Mouse (Mus musculus) neural tube, embryonic 13.5 days (tissue): ENCODE data around the gene Nrip2. TPM values are rescaled to one million over a fixed set of nuclear protein-coding genes. Genes with fewer than 3 reads are reported as not detected.
"Not testable (repeated sequence)": the region's sequence is repeated elsewhere in the genome, so short reads cannot be mapped to it uniquely, and the experiment has no call there.

Experiments used
- ATAC-seq: fragments of 200-750 bp; cut with Nextera tagmentation; 2 replicates; pipeline ENCODE4 v1.8.0; 2017; ENCODE audit warnings: low read depth, mild to moderate bottlenecking, moderate TSS enrichment, moderate library complexity
- H3K27ac ChIP-seq: fragments of 300-500 bp; sonication (generic); replicated peaks from 2 replicates; pipeline ENCODE4 v1.5.1; 2015; ENCODE audit warnings: moderate library complexity, mild to moderate bottlenecking, inconsistent platforms
- H3K27me3 ChIP-seq: fragments of 300-500 bp; sonication (generic); 2 replicates; pipeline ENCODE4 v1.6.1; 2015; ENCODE audit warnings: mild to moderate bottlenecking, inconsistent platforms
- H3K36me3 ChIP-seq: fragments of 300-500 bp; sonication (generic); 2 replicates; pipeline ENCODE4 v1.6.1; 2015; ENCODE audit warnings: mild to moderate bottlenecking, inconsistent platforms
- H3K4me1 ChIP-seq: fragments of 300-500 bp; sonication (generic); replicated peaks from 2 replicates; pipeline ENCODE4 v1.6.1; 2015; ENCODE audit warnings: inconsistent platforms
- H3K4me2 ChIP-seq: fragments of 300-500 bp; sonication (generic); 2 replicates; pipeline ENCODE4 v1.6.1; 2015; ENCODE audit warnings: inconsistent platforms, mild to moderate bottlenecking, moderate library complexity
- H3K4me3 ChIP-seq: fragments of 300-500 bp; sonication (generic); 2 replicates; pipeline ENCODE4 v1.5.1; 2015; ENCODE audit warnings: mild to moderate bottlenecking, inconsistent platforms
- H3K9ac ChIP-seq: fragments of 300-500 bp; sonication (generic); 2 replicates; pipeline ENCODE4 v1.6.1; 2015; ENCODE audit warnings: moderate library complexity, mild to moderate bottlenecking, inconsistent platforms
- H3K9me3 ChIP-seq: fragments of 300-500 bp; sonication (generic); 2 replicates; pipeline ENCODE4 v1.6.1; 2016; ENCODE audit warnings: inconsistent platforms
- WGBS: fragments of 180-500 bp; shearing (Covaris S2); methylation state at CpG from one replicate; pipeline ENCODE4 v1.1.7; 2015; 5-methylcytosine and 5-hydroxymethylcytosine counted together
- polyA plus RNA-seq: library from polyadenylated mRNA; unstranded; fragments of >200 nt; fragmentation: Nextera tagmentation; extraction: Ambion mirVana; gene quantifications from 2 replicates; pipeline ENCODE4 v1.2.1, GENCODE M21; 2015

Nrip2 gene
- polyA plus RNA-seq, 1 experiment from 2014 or later: 8.6 TPM

DNA sequence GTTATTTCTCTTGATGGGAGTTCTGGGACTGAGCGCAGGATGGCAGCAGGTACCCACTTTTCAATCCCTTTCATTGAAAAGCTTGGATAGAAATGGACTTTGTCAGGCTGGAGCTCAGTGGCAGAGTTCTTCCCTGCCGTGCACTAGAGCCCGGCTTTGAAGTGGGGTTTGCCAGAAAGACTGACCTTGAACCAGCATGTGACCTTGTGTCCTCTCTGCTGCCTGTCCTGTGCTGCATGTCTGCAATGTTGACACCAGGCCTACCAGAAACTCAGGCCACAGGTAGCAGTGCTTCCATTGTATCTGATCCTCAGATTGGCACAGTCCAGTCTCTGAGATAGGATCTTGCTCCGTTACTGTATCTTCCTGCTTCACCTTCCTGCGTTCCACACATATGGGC lies 29.1 kb upstream of the Nrip2 start:
- Histone ChIP-seq H3K4me2 (no peak overlapping the region), H3K4me1 (peaks cover 4% of the 10 kb centered on the region; the same call in 1 of the 2 replicates), H3K27me3 (no peaks in the 10 kb centered on the region), H3K9me3 (no peaks in the 10 kb centered on the region), H3K36me3 (peaks cover 63% of the 10 kb centered on the region), H3K9ac (no peak overlapping the region), H3K27ac (no peak overlapping the region), H3K4me3 (no peak overlapping the region)
- WGBS: 93% methylated on average over 5 of the region's 5 CpGs
- ATAC-seq: no peak

GRCm38 (mm10) chr6:128375192-128375591 lies 23.9 kb upstream of the Nrip2 start, which contains the start of the genes Tex52 and Gm44596:
Tex52 (plus strand) TSS chr6:128375456.
Gm44596 (plus strand) TSS chr6:128375503.
- Histone ChIP-seq H3K4me3 (no peak within 1 kb of the TSS), H3K27me3 (no peaks in the 10 kb centered on the region), H3K4me2 (no peak within 1 kb of the TSS), H3K27ac (0 out of 2 replicates have a peak within 1 kb of the TSS, but pooled peaks have one; percentile 23), H3K9me3 (no peaks in the 10 kb centered on the region), H3K9ac (0 out of 2 replicates have a peak within 1 kb of the TSS, but pooled peaks have one; percentile 12), H3K36me3 (peaks cover 38% of the 10 kb centered on the region), H3K4me1 (peaks cover 7% of the 10 kb centered on the region; the same call in 1 of the 2 replicates)
- ATAC-seq: peak; percentile 69
- WGBS: 27% methylated on average over 6 of the region's 6 CpGs

GRCm38 (mm10) chr6:128376371-128377085 lies 22.6 kb upstream of the Nrip2 start:
- H3K27ac ChIP-seq: no peak overlapping the region
- no peak for ATAC-seq

GRCm38 (mm10) chr6:128379636-128380035 lies 19.5 kb upstream of the Nrip2 start:
- H3K27ac ChIP-seq: no peak overlapping the region
- no peak overlapping the region for H3K4me2 ChIP-seq
- peaks cover 6% of the 10 kb centered on the region; the same call in 1 of the 2 replicates for H3K4me1 ChIP-seq
- 83% methylated on average over 16 of the region's 16 CpGs for WGBS
- no peaks in the 10 kb centered on the region for H3K36me3 ChIP-seq
- no peak overlapping the region for H3K9ac ChIP-seq
- no peaks in the 10 kb centered on the region for H3K27me3 ChIP-seq
- ATAC-seq: no peak
- H3K9me3 ChIP-seq: no peaks in the 10 kb centered on the region
- H3K4me3 ChIP-seq: no peak overlapping the region

More at GRCm38 (mm10) chr6:128376371-128377085, 22.6 kb upstream of the Nrip2 start:
- H3K4me1 ChIP-seq: peaks cover 7% of the 10 kb centered on the region; the same call in 1 of the 2 replicates
- no peak overlapping the region for H3K4me3 ChIP-seq
- H3K9me3 ChIP-seq: no peaks in the 10 kb centered on the region
- no peak overlapping the region for H3K9ac ChIP-seq
- 92% methylated on average over 17 of the region's 17 CpGs for WGBS
- peaks cover 26% of the 10 kb centered on the region for H3K36me3 ChIP-seq
- H3K27me3 ChIP-seq: no peaks in the 10 kb centered on the region
- H3K4me2 ChIP-seq: no peak overlapping the region

DNA sequence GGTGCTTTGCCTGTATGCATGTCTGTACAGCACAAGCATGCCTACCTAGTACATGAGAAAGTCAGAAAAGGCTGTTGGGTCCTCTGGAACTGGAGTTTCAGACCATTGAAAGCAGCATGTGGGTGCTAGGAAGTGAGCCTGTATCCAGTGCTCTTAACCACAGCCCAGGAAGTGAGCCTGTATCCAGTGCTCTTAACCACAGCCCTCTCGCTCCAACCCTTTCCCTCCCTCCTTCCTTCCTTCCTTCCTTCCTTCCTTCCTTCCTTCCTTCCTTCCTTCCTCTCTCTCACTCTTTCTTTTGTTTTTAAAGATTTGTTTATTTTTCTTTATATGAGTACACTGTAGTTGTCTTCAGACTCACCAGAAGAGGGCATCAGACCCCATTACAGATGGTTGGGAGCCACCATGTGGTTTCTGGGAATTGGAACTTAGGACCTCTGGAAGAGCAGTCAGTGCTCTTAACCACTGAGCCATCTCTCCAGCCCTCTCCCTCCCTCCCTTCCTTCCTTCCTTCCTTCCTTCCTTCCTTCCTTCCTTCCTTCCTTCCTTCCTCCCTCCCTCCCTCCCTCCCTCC lies 18.4 kb upstream of the Nrip2 start:
- ATAC-seq, H3K27me3 ChIP-seq, H3K9ac ChIP-seq, H3K4me3 ChIP-seq, H3K27ac ChIP-seq, H3K36me3 ChIP-seq, H3K9me3 ChIP-seq, H3K4me1 ChIP-seq, H3K4me2 ChIP-seq: not testable (repeated sequence)
- WGBS: 68% methylated on average over 1 of the region's 1 CpGs

DNA sequence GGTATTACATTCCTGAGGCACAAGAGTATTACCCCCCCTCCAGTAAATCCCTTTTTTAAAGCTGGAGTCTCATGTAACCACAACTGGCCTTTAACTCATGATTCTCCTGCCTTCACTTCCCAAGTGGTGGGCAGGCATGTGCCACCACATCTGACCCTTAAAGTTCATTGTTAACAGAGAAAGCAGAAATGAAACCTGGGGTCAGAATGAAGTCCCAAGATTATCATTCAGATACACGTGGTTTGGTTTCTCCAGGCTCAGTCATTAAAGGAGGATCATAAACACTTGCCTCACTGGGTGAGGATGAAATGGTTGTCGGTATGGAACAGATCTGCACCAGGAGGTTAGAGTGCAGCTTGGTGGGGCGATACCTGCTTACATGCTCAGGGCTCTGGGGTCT lies 17.8 kb upstream of the Nrip2 start:
- no peak overlapping the region for H3K9ac ChIP-seq
- H3K36me3 ChIP-seq: no peaks in the 10 kb centered on the region
- H3K27me3 ChIP-seq: no peaks in the 10 kb centered on the region
- H3K4me1 ChIP-seq: no peaks in the 10 kb centered on the region
- WGBS: 70% methylated on average over 3 of the region's 3 CpGs
- H3K27ac ChIP-seq: no peak overlapping the region
- ATAC-seq: no peak
- H3K4me2 ChIP-seq: no peak overlapping the region
- no peak overlapping the region for H3K4me3 ChIP-seq
- H3K9me3 ChIP-seq: no peaks in the 10 kb centered on the region

DNA sequence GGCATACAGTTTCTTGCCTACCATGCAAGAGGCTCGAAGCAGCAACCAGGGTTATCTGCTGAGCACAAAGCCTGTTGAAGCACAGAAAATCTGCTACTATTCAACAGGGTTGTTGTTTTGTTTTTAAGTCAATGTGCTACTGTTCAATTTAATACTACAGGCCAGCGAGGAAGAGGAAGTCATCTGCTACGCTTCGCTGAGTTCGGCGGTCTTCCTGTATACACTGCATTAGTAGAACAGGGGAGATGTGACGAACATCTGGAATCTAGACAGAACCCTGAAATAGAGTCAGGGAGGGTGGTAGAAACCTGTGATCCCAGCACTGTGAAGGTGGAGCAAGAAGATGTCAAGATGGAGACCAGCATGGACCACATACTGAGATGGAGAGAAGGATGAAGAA lies 15.3 kb upstream of the Nrip2 start:
- Histone ChIP-seq H3K9me3 (no peaks in the 10 kb centered on the region), H3K4me2 (no peak overlapping the region), H3K27me3 (no peaks in the 10 kb centered on the region), H3K27ac (no peak overlapping the region), H3K4me1 (no peaks in the 10 kb centered on the region), H3K9ac (no peak overlapping the region), H3K4me3 (no peak overlapping the region), H3K36me3 (no peaks in the 10 kb centered on the region)
- WGBS: 78% methylated on average over 7 of the region's 7 CpGs
- ATAC-seq: no peak

GRCm38 (mm10) chr6:128385026-128385425 lies 14.1 kb upstream of the Nrip2 start:
- H3K27me3 ChIP-seq: no peaks in the 10 kb centered on the region
- H3K36me3 ChIP-seq: no peaks in the 10 kb centered on the region
- no peak for ATAC-seq
- WGBS: 79% methylated on average over 1 of the region's 1 CpGs
- H3K4me2 ChIP-seq: no peak overlapping the region
- H3K9me3 ChIP-seq: no peaks in the 10 kb centered on the region
- H3K4me3 ChIP-seq: no peak overlapping the region
- H3K27ac ChIP-seq: no peak overlapping the region
- H3K9ac ChIP-seq: no peak overlapping the region
- H3K4me1 ChIP-seq: no peaks in the 10 kb centered on the region

- Histone ChIP-seq H3K27me3 (no peaks in the 10 kb centered on the region), H3K9me3 (no peaks in the 10 kb centered on the region), H3K36me3 (no peaks in the 10 kb centered on the region), H3K4me1 (no peaks in the 10 kb centered on the region), H3K9ac (no peak overlapping the region), H3K27ac (no peak overlapping the region), H3K4me2 (no peak overlapping the region), H3K4me3 (no peak overlapping the region)
- no peak for ATAC-seq
- WGBS: 91% methylated on average over 1 of the region's 1 CpGs
These were observed 9.9 kb upstream of the Nrip2 start for GRCm38 (mm10) chr6:128389185-128389584.

GRCm38 (mm10) chr6:128390683-128391082 lies 8.4 kb upstream of the Nrip2 start:
- H3K27me3 ChIP-seq: no peaks in the 10 kb centered on the region
- no peak overlapping the region for H3K27ac ChIP-seq
- no peak overlapping the region for H3K9ac ChIP-seq
- H3K36me3 ChIP-seq: no peaks in the 10 kb centered on the region
- ATAC-seq: no peak
- WGBS: 56% methylated on average over 1 of the region's 1 CpGs
- H3K4me3 ChIP-seq: no peak overlapping the region
- no peaks in the 10 kb centered on the region for H3K9me3 ChIP-seq
- H3K4me1 ChIP-seq: no peaks in the 10 kb centered on the region
- no peak overlapping the region for H3K4me2 ChIP-seq

- Histone ChIP-seq H3K27me3 (no peaks in the 10 kb centered on the region), H3K4me1 (peaks cover 25% of the 10 kb centered on the region), H3K36me3 (no peaks in the 10 kb centered on the region), H3K4me3 (no peak overlapping the region), H3K9me3 (no peaks in the 10 kb centered on the region), H3K27ac (no peak overlapping the region), H3K9ac (no peak overlapping the region), H3K4me2 (no peak overlapping the region)
- no peak for ATAC-seq
- WGBS: 80% methylated on average over 7 of the region's 7 CpGs
These were observed 1.4 kb upstream of the Nrip2 start for GRCm38 (mm10) chr6:128397574-128398261.
